8 mouse cellular contexts compared by ENCODE assay signal in the genomic region with DNA sequence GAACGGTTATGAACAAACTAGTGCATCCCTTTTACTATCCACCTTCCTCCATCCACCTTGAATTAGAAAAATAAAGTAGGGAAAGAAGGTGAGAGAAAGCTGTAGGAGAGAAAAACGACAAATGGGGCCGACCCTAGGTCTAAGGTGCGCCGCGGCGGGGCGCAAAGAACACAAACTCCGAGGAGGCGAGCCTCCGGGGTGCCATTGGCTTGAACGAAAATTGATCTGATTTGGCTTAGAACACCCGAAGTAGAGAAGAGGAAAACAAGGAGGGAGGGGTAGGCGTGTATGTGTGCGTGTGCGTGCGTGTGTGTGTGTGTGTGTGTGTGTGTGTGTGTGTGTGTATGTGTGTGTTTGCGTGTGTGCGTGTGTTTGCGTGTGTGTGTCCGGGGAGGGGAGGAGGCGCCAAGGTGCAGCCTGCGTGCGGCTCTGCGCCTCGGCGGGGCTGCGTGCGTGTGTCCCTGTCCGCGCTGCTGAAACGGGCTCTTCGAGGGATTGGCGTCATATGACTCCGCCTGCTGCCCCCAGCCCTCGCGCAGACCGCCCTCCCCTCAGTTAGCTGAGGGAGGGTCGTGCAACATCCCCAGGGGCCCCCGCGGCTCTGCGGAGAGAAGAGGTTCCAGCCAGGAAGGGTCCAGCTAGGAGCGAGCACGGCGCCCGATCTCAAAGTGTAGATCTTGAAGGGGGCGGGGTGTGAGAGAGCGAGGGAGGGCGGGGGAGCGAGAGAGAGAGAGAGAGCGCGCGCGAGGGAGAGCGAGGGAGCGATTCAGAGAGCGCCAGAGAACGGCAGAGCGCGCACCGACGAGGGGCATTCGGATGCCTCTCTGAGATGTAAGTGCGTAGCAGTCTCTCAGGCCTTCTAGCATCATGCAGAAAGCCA. TPM values are rescaled to one million over a fixed set of nuclear protein-coding genes. Genes with fewer than 3 reads are reported as not detected.
A peak's percentile ranks its signal among the peaks of the same experiment; 100 is the strongest.
DNase-seq lines count a peak whose midpoint lies in the region; ATAC-seq lines count a peak whose summit lies in the region.

A gene (plus strand): TSS at position 778 of the 880 bp plus-strand sequence.

- peak within 1 kb of the TSS; percentile 26; the same call in 1 of the 2 replicates for H3K9ac ChIP-seq in heart, embryonic 12.5 days
- no peak within 1 kb of the TSS for H3K9ac ChIP-seq in stomach, embryonic 15.5 days

- peaks cover 28% of the 10 kb centered on the region for H3K4me1 ChIP-seq in heart, embryonic 12.5 days (replicated peaks)
- peaks cover 21% of the 10 kb centered on the region for H3K4me1 ChIP-seq in stomach, embryonic 15.5 days

- H3K9me3 ChIP-seq in heart, embryonic 12.5 days (replicated peaks), result no peaks in the 10 kb centered on the region
- H3K9me3 ChIP-seq in stomach, embryonic 15.5 days, result no peaks in the 10 kb centered on the region

- ATAC-seq in heart, embryonic 12.5 days (ENCODE audit: insufficient number of reproducible peaks, low FRiP score), result 0 out of 2 replicates have a peak, but pooled peaks have one; percentile 45
- ATAC-seq in megakaryocyte progenitor cell, adult 5-6 weeks (replicated peaks; ENCODE audit: poor library complexity), result peak; percentile 33
- ATAC-seq in stomach, embryonic 15.5 days (ENCODE audit: insufficient read depth, low FRiP score, low read depth), result peak; percentile 24; the same call in 1 of the 2 replicates

- H3K27me3 ChIP-seq in heart, embryonic 12.5 days (replicated peaks), result peaks cover 88% of the 10 kb centered on the region
- H3K27me3 ChIP-seq in stomach, embryonic 15.5 days (replicated peaks), result peaks cover 76% of the 10 kb centered on the region

- H3K4me2 ChIP-seq in heart, embryonic 12.5 days, result peak within 1 kb of the TSS; percentile 92
- peak within 1 kb of the TSS; percentile 97 for H3K4me2 ChIP-seq in stomach, embryonic 15.5 days

- no peaks in the 10 kb centered on the region for H3K36me3 ChIP-seq in heart, embryonic 12.5 days
- H3K36me3 ChIP-seq in stomach, embryonic 15.5 days, result no peaks in the 10 kb centered on the region

- DNase-seq in ovary, postnatal 36 days (ENCODE audit: low spot score), result peak; percentile 17
- no peak for DNase-seq in ovary, postnatal 10 days (ENCODE audit: low spot score)
- peak; percentile 58 to 60 for DNase-seq in cerebellum, postnatal 36 days
- DNase-seq in layer of hippocampus, postnatal 36 days, result peak; percentile 72 to 73
- no peak for DNase-seq in urinary bladder, postnatal 36 days (ENCODE audit: low spot score in 2 of 2)

- WGBS in heart, embryonic 12.5 days, result under 1% methylated on average over 62 of the region's 64 CpGs
- WGBS in stomach, embryonic 15.5 days, result under 1% methylated on average over 57 of the region's 64 CpGs

- no peak within 1 kb of the TSS for H3K27ac ChIP-seq in heart, embryonic 12.5 days (ENCODE audit: poor library complexity, severe bottlenecking)
- no peak within 1 kb of the TSS for H3K27ac ChIP-seq in stomach, embryonic 15.5 days

- peak within 1 kb of the TSS; percentile 52 for H3K4me3 ChIP-seq in heart, embryonic 12.5 days
- peak within 1 kb of the TSS; percentile 51 for H3K4me3 ChIP-seq in stomach, embryonic 15.5 days (replicated peaks)

RNA-seq across cellular contexts. Expression of the gene that starts here (rescaled TPM):
- 0.06 and 0.10 TPM in 2 replicates for polyA plus RNA-seq in heart, embryonic 12.5 days (2016; fragmentation: Nextera tagmentation; extraction: Ambion mirVana)
- 100 to 1,000 TPM; 434 to 445 TPM for total RNA-seq in layer of hippocampus, postnatal 36 days (2021)
- 0.02 and 0.07 TPM in 2 replicates for total RNA-seq in megakaryocyte progenitor cell, adult 5-6 weeks (2015)
- total RNA-seq in megakaryocyte progenitor cell, adult 5-6 weeks (2017), result not detected in 2 replicates
- polyA plus RNA-seq in stomach, embryonic 15.5 days (2015; fragmentation: Nextera tagmentation; extraction: Ambion mirVana), result 0.74 and 1.0 TPM in 2 replicates

Comparison
In these comparisons a context has a peak if more than half of its experiments do, and no peak if none do; other contexts are left out.
1. RNA of the gene that starts here (total RNA-seq): 434 to 445 TPM in layer of hippocampus, postnatal 36 days; 0.02 to 0.07 TPM in megakaryocyte progenitor cell, adult 5-6 weeks; every median in the first group is over 100 times any median in the second.
2. DNase-seq: peak in ovary, postnatal 36 days (single experiment), cerebellum, postnatal 36 days (2 of 2) and layer of hippocampus, postnatal 36 days (2 of 2); none in ovary, postnatal 10 days (single experiment) and urinary bladder, postnatal 36 days (0 of 2).
3. Peak in ATAC-seq, H3K4me3 ChIP-seq, H3K9ac ChIP-seq and H3K4me2 ChIP-seq in heart, embryonic 12.5 days; RNA of the gene not detected or under 1 TPM.
4. Peak in ATAC-seq in megakaryocyte progenitor cell, adult 5-6 weeks; RNA of the gene not detected or under 1 TPM.
5. Peak in every context shown above with its lines, with median percentiles within 50 percentile points of each other: ATAC-seq.